Mouse (Mus musculus) embryonic fibroblast, embryonic 13.5 days (primary cell): Measurements from ENCODE around the gene Wwox. TPM values are rescaled to one million over a fixed set of nuclear protein-coding genes. Genes with fewer than 3 reads are reported as not detected.

Source experiments
- H3K27ac ChIP-seq: 2 replicates; pipeline ENCODE4 v1.5.1; 2012; ENCODE audit warnings: low read length, control low read depth, inconsistent platforms; ENCODE audit not compliant: insufficient read depth
- H3K4me1 ChIP-seq: 2 replicates; pipeline ENCODE4 v1.6.1; 2011; ENCODE audit warnings: low read length; ENCODE audit not compliant: control insufficient read depth, insufficient read depth
- H3K4me3 ChIP-seq: 2 replicates; pipeline ENCODE4 v1.5.1; 2011; ENCODE audit warnings: mild to moderate bottlenecking, control low read depth, low read length; ENCODE audit not compliant: insufficient read depth
- CTCF ChIP-seq: IDR thresholded peaks from 2 replicates; pipeline ENCODE4 v1.5.1; 2011; ENCODE audit warnings: mild to moderate bottlenecking, control low read depth, low read length, moderate library complexity, borderline replicate concordance; ENCODE audit not compliant: insufficient read depth
- POLR2A ChIP-seq: IDR thresholded peaks from 2 replicates; pipeline ENCODE4 v1.6.1; 2011; ENCODE audit warnings: low read depth, mild to moderate bottlenecking, control low read depth, low read length, moderate library complexity
- polyA plus RNA-seq: library from polyadenylated mRNA; stranded (reverse); fragments of >200 nt; gene quantifications from 2 replicates; pipeline ENCODE4 v1.2.4, GENCODE M21; 2011; ENCODE audit warnings: low read depth; ENCODE audit not compliant: missing spikeins, insufficient read length

Gene Wwox
- polyA plus RNA-seq, 1 experiment = 8.7 TPM

- H3K4me1 ChIP-seq = no peaks in the 10 kb centered on the region
- no peak for TF ChIP-seq POLR2A
- TF ChIP-seq CTCF = no peak
- H3K27ac ChIP-seq = no peak overlapping the region
- no peak overlapping the region for H3K4me3 ChIP-seq
Measured at GRCm38 (mm10) chr8:115010769-115011073, 571.3 kb downstream of the Wwox start.

GRCm38 (mm10) chr8:115019661-115020060, 580.2 kb downstream of the Wwox start:
- H3K4me3 ChIP-seq = no peak overlapping the region
- H3K4me1 ChIP-seq = no peaks in the 10 kb centered on the region
- no peak overlapping the region for H3K27ac ChIP-seq
- TF ChIP-seq POLR2A (no peak), CTCF (no peak)

GRCm38 (mm10) chr8:115021731-115022130, 582.3 kb downstream of the Wwox start:
- Histone ChIP-seq H3K4me1 (no peaks in the 10 kb centered on the region), H3K4me3 (no peak overlapping the region), H3K27ac (no peak overlapping the region)
- TF ChIP-seq POLR2A (no peak), CTCF (no peak)

GRCm38 (mm10) chr8:115024062-115024461, 584.6 kb downstream of the Wwox start:
- Histone ChIP-seq H3K27ac (no peak overlapping the region), H3K4me1 (no peaks in the 10 kb centered on the region), H3K4me3 (no peak overlapping the region)
- TF ChIP-seq POLR2A (no peak), CTCF (no peak)

GRCm38 (mm10) chr8:115025390-115026098, 586.1 kb downstream of the Wwox start:
- Histone ChIP-seq H3K4me1 (no peaks in the 10 kb centered on the region), H3K4me3 (no peak overlapping the region), H3K27ac (no peak overlapping the region)
- TF ChIP-seq CTCF (no peak), POLR2A (no peak)

GRCm38 (mm10) chr8:115026201-115026600, 586.7 kb downstream of the Wwox start:
- H3K4me3 ChIP-seq = no peak overlapping the region
- H3K27ac ChIP-seq = no peak overlapping the region
- TF ChIP-seq CTCF = no peak
- TF ChIP-seq POLR2A = no peak
- H3K4me1 ChIP-seq = no peaks in the 10 kb centered on the region

GRCm38 (mm10) chr8:115033194-115033593, 593.7 kb downstream of the Wwox start:
- TF ChIP-seq POLR2A = no peak
- no peak for TF ChIP-seq CTCF
- Histone ChIP-seq H3K27ac (no peak overlapping the region), H3K4me3 (no peak overlapping the region), H3K4me1 (no peaks in the 10 kb centered on the region)

GRCm38 (mm10) chr8:115036016-115036415, 596.6 kb downstream of the Wwox start:
- H3K4me1 ChIP-seq = no peaks in the 10 kb centered on the region
- H3K27ac ChIP-seq = no peak overlapping the region
- H3K4me3 ChIP-seq = no peak overlapping the region
- TF ChIP-seq CTCF (no peak), POLR2A (no peak)

- Histone ChIP-seq H3K27ac (no peak overlapping the region), H3K4me3 (no peak overlapping the region), H3K4me1 (no peaks in the 10 kb centered on the region)
- no peak for TF ChIP-seq CTCF
- no peak for TF ChIP-seq POLR2A
Measured at GRCm38 (mm10) chr8:115038426-115038825, 599.0 kb downstream of the Wwox start.

- Histone ChIP-seq H3K4me3 (no peak overlapping the region), H3K4me1 (no peaks in the 10 kb centered on the region), H3K27ac (no peak overlapping the region)
- TF ChIP-seq CTCF = no peak
- no peak for TF ChIP-seq POLR2A
Measured at GRCm38 (mm10) chr8:115045746-115046145, 606.3 kb downstream of the Wwox start.

GRCm38 (mm10) chr8:115046496-115046895, 607.0 kb downstream of the Wwox start:
- H3K4me1 ChIP-seq = no peaks in the 10 kb centered on the region
- H3K27ac ChIP-seq = no peak overlapping the region
- no peak for TF ChIP-seq CTCF
- TF ChIP-seq POLR2A = no peak
- H3K4me3 ChIP-seq = no peak overlapping the region
